Mouse (Mus musculus): ENCODE results near the gene Hsp90b1. TPM values are rescaled to one million over a fixed set of nuclear protein-coding genes. Genes with fewer than 3 reads are reported as not detected.
A peak's percentile ranks its signal among the peaks of the same experiment; 100 is the strongest.
"Not testable (repeated sequence)": the region's sequence is repeated elsewhere in the genome, so short reads cannot be mapped to it uniquely, and the experiment has no call there.

The Hsp90b1 gene
- polyA plus RNA-seq, 1 experiment from 2014 or later, result 437 TPM

- H3K27me3 ChIP-seq (ENCODE audit: control insufficient read depth, insufficient read depth, low read length), result no peaks in the 10 kb centered on the region
- H3K9me3 ChIP-seq (ENCODE audit: control insufficient read depth, low read depth, low read length), result no peaks in the 10 kb centered on the region
- H3K9ac ChIP-seq (replicated peaks; ENCODE audit: low read depth, low read length), result 0 out of 2 replicates have a peak overlapping the region, but pooled peaks have one; percentile 10
- ATAC-seq (ENCODE audit: insufficient number of reproducible peaks, insufficient read depth, low FRiP score, low read depth), result no peak
- H3K36me3 ChIP-seq (ENCODE audit: control insufficient read depth, insufficient read depth, low read length), result peaks cover 69% of the 10 kb centered on the region
- H3K27ac ChIP-seq (ENCODE audit: low read length), result no peak overlapping the region
- no peak overlapping the region for H3K4me3 ChIP-seq (ENCODE audit: low read depth, low read length)
- peaks cover 27% of the 10 kb centered on the region for H3K4me1 ChIP-seq (ENCODE audit: control insufficient read depth, insufficient read depth, low read length)
- H3K4me2 ChIP-seq (replicated peaks; ENCODE audit: low read depth, low read length), result peak overlapping the region; percentile 18; the same call in 1 of the 2 replicates
- WGBS, result 55% methylated on average over 3 of the region's 3 CpGs
Measured at GRCm38 (mm10) chr10:86700251-86700650, 5.1 kb downstream of the Hsp90b1 start.

GRCm38 (mm10) chr10:86686017-86686360, 19.3 kb downstream of the Hsp90b1 start:
- 22% methylated on average over 9 of the region's 9 CpGs for WGBS
- Histone ChIP-seq H3K36me3 (ENCODE audit: control insufficient read depth, insufficient read depth, low read length) (peaks cover 10% of the 10 kb centered on the region; the same call in 1 of the 2 replicates), H3K4me3 (ENCODE audit: low read depth, low read length) (peak overlapping the region; percentile 58), H3K9ac (replicated peaks; ENCODE audit: low read depth, low read length) (peak overlapping the region; percentile 61), H3K4me2 (replicated peaks; ENCODE audit: low read depth, low read length) (peak overlapping the region; percentile 55)
- not testable (repeated sequence) for H3K9me3 ChIP-seq (ENCODE audit: control insufficient read depth, low read depth, low read length); H3K27me3 ChIP-seq (ENCODE audit: control insufficient read depth, insufficient read depth, low read length); H3K27ac ChIP-seq (ENCODE audit: low read length); H3K4me1 ChIP-seq (ENCODE audit: control insufficient read depth, insufficient read depth, low read length)
- peak; percentile 16; the same call in 1 of the 2 replicates for ATAC-seq (ENCODE audit: insufficient number of reproducible peaks, insufficient read depth, low FRiP score, low read depth)

- Histone ChIP-seq H3K9ac (replicated peaks; ENCODE audit: low read depth, low read length) (peak overlapping the region; percentile 61), H3K4me3 (ENCODE audit: low read depth, low read length) (peak overlapping the region; percentile 58), H3K27ac (ENCODE audit: low read length) (peak overlapping the region; percentile 39; the same call in 1 of the 2 replicates), H3K4me2 (replicated peaks; ENCODE audit: low read depth, low read length) (peak overlapping the region; percentile 55)
- H3K4me1 ChIP-seq (ENCODE audit: control insufficient read depth, insufficient read depth, low read length); H3K36me3 ChIP-seq (ENCODE audit: control insufficient read depth, insufficient read depth, low read length); H3K27me3 ChIP-seq (ENCODE audit: control insufficient read depth, insufficient read depth, low read length); H3K9me3 ChIP-seq (ENCODE audit: control insufficient read depth, low read depth, low read length): not testable (repeated sequence)
- ATAC-seq (ENCODE audit: insufficient number of reproducible peaks, insufficient read depth, low FRiP score, low read depth), result peak; percentile 87
- WGBS, result under 1% methylated on average over 46 of the region's 53 CpGs
Measured at GRCm38 (mm10) chr10:86685179-86686016, 19.9 kb downstream of the Hsp90b1 start.

DNA sequence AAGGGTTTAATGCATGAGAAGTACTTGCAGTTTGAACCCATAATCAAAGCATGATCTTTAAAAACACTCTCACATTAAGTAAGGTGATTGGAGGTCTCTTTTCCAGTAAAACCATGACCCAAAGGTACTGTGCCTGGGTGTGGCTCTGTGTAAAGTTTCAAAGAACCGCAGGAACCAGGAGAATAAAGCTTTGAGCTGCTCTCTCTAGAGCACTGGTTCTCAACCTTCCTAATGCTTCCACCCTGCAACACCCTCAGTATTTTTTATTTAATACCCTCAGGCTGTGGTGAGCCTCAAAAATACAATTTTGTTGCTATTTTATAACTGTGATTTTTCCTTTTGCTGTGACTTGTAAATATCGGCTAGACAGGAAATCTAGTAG, 20.5 kb downstream of the Hsp90b1 start:
- H3K4me2 ChIP-seq (replicated peaks; ENCODE audit: low read depth, low read length), result peak overlapping the region; percentile 55
- not testable (repeated sequence) for ATAC-seq (ENCODE audit: insufficient number of reproducible peaks, insufficient read depth, low FRiP score, low read depth); H3K36me3 ChIP-seq (ENCODE audit: control insufficient read depth, insufficient read depth, low read length); H3K27me3 ChIP-seq (ENCODE audit: control insufficient read depth, insufficient read depth, low read length); H3K9ac ChIP-seq (replicated peaks; ENCODE audit: low read depth, low read length); H3K4me1 ChIP-seq (ENCODE audit: control insufficient read depth, insufficient read depth, low read length); H3K9me3 ChIP-seq (ENCODE audit: control insufficient read depth, low read depth, low read length); H3K27ac ChIP-seq (ENCODE audit: low read length)
- peak overlapping the region; percentile 58 for H3K4me3 ChIP-seq (ENCODE audit: low read depth, low read length)
- WGBS, result 29% methylated on average over 2 of the region's 2 CpGs

DNA sequence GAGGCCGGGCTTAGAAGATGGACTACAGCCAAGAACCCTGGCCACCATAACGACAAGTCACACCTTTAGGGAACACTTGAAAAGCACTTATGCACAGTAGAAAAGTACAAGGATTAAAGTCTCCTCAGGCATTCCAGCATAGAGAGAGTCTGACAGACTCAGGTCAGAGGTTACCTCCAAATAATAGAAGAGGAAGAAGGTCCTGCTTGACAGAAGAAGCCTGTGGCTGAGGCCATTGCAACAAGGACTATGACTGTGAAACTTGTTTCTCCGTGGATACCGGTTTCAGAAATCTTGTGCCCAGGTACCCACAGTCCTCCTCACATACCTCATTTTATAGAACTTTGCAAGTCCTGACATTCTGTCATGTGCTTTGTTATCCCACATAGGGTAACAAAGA, 34.8 kb downstream of the Hsp90b1 start:
- H3K27me3 ChIP-seq (ENCODE audit: control insufficient read depth, insufficient read depth, low read length); H3K36me3 ChIP-seq (ENCODE audit: control insufficient read depth, insufficient read depth, low read length); ATAC-seq (ENCODE audit: insufficient number of reproducible peaks, insufficient read depth, low FRiP score, low read depth); H3K9me3 ChIP-seq (ENCODE audit: control insufficient read depth, low read depth, low read length); H3K4me1 ChIP-seq (ENCODE audit: control insufficient read depth, insufficient read depth, low read length); H3K27ac ChIP-seq (ENCODE audit: low read length); H3K4me2 ChIP-seq (replicated peaks; ENCODE audit: low read depth, low read length); H3K9ac ChIP-seq (replicated peaks; ENCODE audit: low read depth, low read length); H3K4me3 ChIP-seq (ENCODE audit: low read depth, low read length): not testable (repeated sequence)
- 77% methylated on average over 4 of the region's 4 CpGs for WGBS

Small RNA genes within 50 kb of the gene (microRNA-seq; reads per million reads assigned to microRNA genes)
- not detected for gene Gm25745

Other genes with a start within 250 kb of the Hsp90b1 start
- gene Syn3, start 206.6 kb downstream of the Hsp90b1 start, polyA plus RNA-seq (2014; fragmentation: Nextera tagmentation; extraction: Ambion mirVana), result 5.6 and 5.8 TPM in 2 replicates
- gene Ttc41, start 302 bp upstream of the Hsp90b1 start, polyA plus RNA-seq (2014; fragmentation: Nextera tagmentation; extraction: Ambion mirVana), result 1.7 and 1.8 TPM in 2 replicates
- gene Gm49358, start 58.5 kb upstream of the Hsp90b1 start, polyA plus RNA-seq (2014; fragmentation: Nextera tagmentation; extraction: Ambion mirVana), result 0.43 TPM in 1 of 2 replicates, not detected in the other
- 2.1 and 2.2 TPM in 2 replicates for gene Nt5dc3, start 73.5 kb upstream of the Hsp90b1 start, polyA plus RNA-seq (2014; fragmentation: Nextera tagmentation; extraction: Ambion mirVana)

Data from stomach, embryonic 14.5 days (tissue).